ENCODE assay signal across 27 mouse cellular contexts in genomic region chr13:53636011-53636410, GRCm38 (mm10).
"Had no signal": no experiment of that assay in that cellular context is flagged by ENCODE, and none has a peak within 500 bp of the region (broad histone marks: within the 10 kb centered on the region; RNA-seq: fewer than 3 reads in every experiment).

No protein-coding gene starts in this region.

- H3K27ac ChIP-seq: embryonic facial prominence, embryonic 10.5 days; embryonic facial prominence, embryonic 12.5 days; embryonic facial prominence, embryonic 13.5 days; embryonic facial prominence, embryonic 15.5 days; forebrain, embryonic 10.5 days; forebrain, embryonic 12.5 days; forebrain, embryonic 13.5 days; forebrain, embryonic 15.5 days; gastrocnemius, adult 2 months; heart, adult 2 months had no signal

- H3K4me3 ChIP-seq: embryonic facial prominence, embryonic 10.5 days; embryonic facial prominence, embryonic 12.5 days; embryonic facial prominence, embryonic 13.5 days; embryonic facial prominence, embryonic 15.5 days; erythroblast, embryonic 14.5 days; forebrain, embryonic 10.5 days; forebrain, embryonic 12.5 days; forebrain, embryonic 13.5 days; forebrain, embryonic 15.5 days; gastrocnemius, adult 2 months; heart, adult 2 months had no signal

- H3K4me1 ChIP-seq: embryonic facial prominence, embryonic 12.5 days; embryonic facial prominence, embryonic 13.5 days; embryonic facial prominence, embryonic 15.5 days had no signal

- H3K27me3 ChIP-seq: embryonic facial prominence, embryonic 12.5 days; embryonic facial prominence, embryonic 13.5 days; embryonic facial prominence, embryonic 15.5 days; forebrain, embryonic 15.5 days had no signal

- H3K9me3 ChIP-seq: embryonic facial prominence, embryonic 10.5 days; embryonic facial prominence, embryonic 12.5 days; embryonic facial prominence, embryonic 13.5 days; embryonic facial prominence, embryonic 15.5 days; forebrain, embryonic 10.5 days; forebrain, embryonic 12.5 days; forebrain, embryonic 13.5 days; forebrain, embryonic 15.5 days had no signal

- H3K36me3 ChIP-seq: embryonic facial prominence, embryonic 10.5 days; embryonic facial prominence, embryonic 12.5 days; embryonic facial prominence, embryonic 13.5 days; embryonic facial prominence, embryonic 15.5 days; forebrain, embryonic 10.5 days; forebrain, embryonic 12.5 days; forebrain, embryonic 15.5 days had no signal

- DNase-seq: cerebellum, adult 2 months; cerebellum, adult 8-10 months; cerebellum, adult 9-10 months; cerebellum, adult 9-11 months; cerebellum, postnatal 10 days; cerebellum, postnatal 14 days; cerebellum, postnatal 25 days; cerebellum, postnatal 36 days; embryo, embryonic 11 days; forebrain, postnatal 0 days; gastrocnemius, adult 2 months; gastrocnemius, postnatal 10 days; gastrocnemius, postnatal 14 days; gastrocnemius, postnatal 25 days; gastrocnemius, postnatal 36 days; heart, adult 2 months had no signal

- H3K9ac ChIP-seq: embryonic facial prominence, embryonic 12.5 days; embryonic facial prominence, embryonic 13.5 days; embryonic facial prominence, embryonic 15.5 days; forebrain, embryonic 12.5 days; forebrain, embryonic 13.5 days; forebrain, embryonic 15.5 days; forebrain, postnatal 0 days had no signal

- H3K4me2 ChIP-seq: embryonic facial prominence, embryonic 12.5 days; embryonic facial prominence, embryonic 13.5 days; embryonic facial prominence, embryonic 15.5 days; forebrain, embryonic 12.5 days; forebrain, embryonic 13.5 days; forebrain, embryonic 15.5 days had no signal

- ATAC-seq: forebrain, embryonic 13.5 days; forebrain, embryonic 14.5 days; forebrain, embryonic 15.5 days; forebrain, embryonic 16.5 days; forebrain, postnatal 0 days had no signal
